Mouse (Mus musculus): ENCODE measurements at regions not wholly inside any gene's neighbourhood (a gene's known extent, or its start where the extent isn't known, plus 50 kb on each side); places are given as distances from the start of the nearest gene placed in this dataset.

DNA sequence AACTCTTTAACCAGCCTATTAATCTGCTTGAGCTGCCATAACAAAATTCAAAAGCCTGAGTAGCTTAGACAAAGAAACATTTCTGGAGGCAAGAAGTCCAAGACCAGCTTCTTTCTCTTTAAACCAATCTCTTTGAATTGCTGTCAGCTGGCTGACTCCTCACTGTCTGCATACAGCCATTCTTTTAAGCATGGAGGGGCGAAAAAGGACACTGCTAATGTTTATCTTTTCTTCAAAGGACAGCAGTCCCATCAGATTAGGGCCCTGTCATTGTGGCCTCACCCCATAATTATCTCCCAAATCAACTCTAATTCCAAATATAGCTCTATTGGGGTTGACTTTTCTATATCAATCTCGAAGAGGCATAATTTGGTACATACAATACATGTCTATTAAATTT is 813.1 kb upstream of the Lcorl start:
- no peak for ATAC-seq (ENCODE audit: insufficient number of reproducible peaks, insufficient read depth, low FRiP score, low read depth)
- H3K27ac ChIP-seq (replicated peaks in 1 of 2; ENCODE audit: control insufficient read depth in 1 of 2, insufficient read depth in 1 of 2, low read depth in 2 of 2, low read length in 2 of 2), result no peak overlapping the region
- H3K4me3 ChIP-seq (ENCODE audit: control insufficient read depth in 1 of 2, insufficient read depth in 1 of 2, low read depth in 1 of 2, low read length in 2 of 2), result no peak overlapping the region
- no peaks in the 10 kb centered on the region for H3K36me3 ChIP-seq (ENCODE audit: control insufficient read depth, insufficient read depth, low read length)
- H3K9ac ChIP-seq (ENCODE audit: low read length), result no peak overlapping the region
- no peaks in the 10 kb centered on the region for H3K27me3 ChIP-seq (ENCODE audit: control insufficient read depth, insufficient read depth, low read length)
- 65% methylated on average over 2 of the region's 2 CpGs for WGBS
- H3K9me3 ChIP-seq (ENCODE audit: control insufficient read depth, low read length), result no peaks in the 10 kb centered on the region
- no peak overlapping the region for H3K4me2 ChIP-seq (ENCODE audit: low read length)
- H3K4me1 ChIP-seq (ENCODE audit: control insufficient read depth in 2 of 2, insufficient read depth in 2 of 2, low read length in 2 of 2), result no peaks in the 10 kb centered on the region

GRCm38 (mm10) chr5:46666250-46666649 is 808.8 kb upstream of the Lcorl start:
- H3K27ac ChIP-seq (replicated peaks in 1 of 2; ENCODE audit: control insufficient read depth in 1 of 2, insufficient read depth in 1 of 2, low read depth in 2 of 2, low read length in 2 of 2), result no peak overlapping the region
- WGBS, result 12% methylated on average over 3 of the region's 3 CpGs
- no peak for ATAC-seq (ENCODE audit: insufficient number of reproducible peaks, insufficient read depth, low FRiP score, low read depth)
- no peaks in the 10 kb centered on the region for H3K9me3 ChIP-seq (ENCODE audit: control insufficient read depth, low read length)
- no peak overlapping the region for H3K9ac ChIP-seq (ENCODE audit: low read length)
- no peaks in the 10 kb centered on the region for H3K36me3 ChIP-seq (ENCODE audit: control insufficient read depth, insufficient read depth, low read length)
- no peak overlapping the region for H3K4me3 ChIP-seq (ENCODE audit: control insufficient read depth in 1 of 2, insufficient read depth in 1 of 2, low read depth in 1 of 2, low read length in 2 of 2)
- no peaks in the 10 kb centered on the region for H3K27me3 ChIP-seq (ENCODE audit: control insufficient read depth, insufficient read depth, low read length)
- H3K4me1 ChIP-seq (ENCODE audit: control insufficient read depth in 2 of 2, insufficient read depth in 2 of 2, low read length in 2 of 2), result no peaks in the 10 kb centered on the region
- H3K4me2 ChIP-seq (ENCODE audit: low read length), result no peak overlapping the region

GRCm38 (mm10) chr5:46657065-46657464 is 799.6 kb upstream of the Lcorl start:
- Histone ChIP-seq H3K4me1 (ENCODE audit: control insufficient read depth in 2 of 2, insufficient read depth in 2 of 2, low read length in 2 of 2) (no peaks in the 10 kb centered on the region), H3K4me2 (ENCODE audit: low read length) (no peak overlapping the region), H3K9ac (ENCODE audit: low read length) (no peak overlapping the region), H3K9me3 (ENCODE audit: control insufficient read depth, low read length) (no peaks in the 10 kb centered on the region), H3K4me3 (ENCODE audit: control insufficient read depth in 1 of 2, insufficient read depth in 1 of 2, low read depth in 1 of 2, low read length in 2 of 2) (no peak overlapping the region), H3K27ac (replicated peaks in 1 of 2; ENCODE audit: control insufficient read depth in 1 of 2, insufficient read depth in 1 of 2, low read depth in 2 of 2, low read length in 2 of 2) (no peak overlapping the region), H3K36me3 (ENCODE audit: control insufficient read depth, insufficient read depth, low read length) (no peaks in the 10 kb centered on the region), H3K27me3 (ENCODE audit: control insufficient read depth, insufficient read depth, low read length) (no peaks in the 10 kb centered on the region)
- ATAC-seq (ENCODE audit: insufficient number of reproducible peaks, insufficient read depth, low FRiP score, low read depth), result no peak

DNA sequence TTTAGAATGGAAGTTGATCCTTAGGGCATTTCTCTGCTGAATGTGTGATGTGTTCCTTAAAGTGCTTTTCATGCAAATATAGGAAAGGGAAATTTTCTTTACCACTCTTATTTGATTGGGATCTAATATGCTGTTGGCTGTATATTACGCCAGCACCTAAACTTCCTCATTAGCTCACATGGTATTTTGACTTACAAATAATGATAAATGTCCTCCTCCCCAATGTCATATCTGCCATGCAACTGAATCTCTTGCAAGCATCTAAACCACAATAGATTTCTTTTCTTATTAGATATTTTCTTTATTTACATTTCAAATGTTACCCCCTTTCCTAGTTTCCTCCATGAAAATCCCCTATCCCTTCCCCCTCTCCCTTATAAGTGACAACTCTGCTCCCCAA is 796.8 kb upstream of the Lcorl start:
- WGBS, result 97% methylated on average over 1 of the region's 1 CpGs

DNA sequence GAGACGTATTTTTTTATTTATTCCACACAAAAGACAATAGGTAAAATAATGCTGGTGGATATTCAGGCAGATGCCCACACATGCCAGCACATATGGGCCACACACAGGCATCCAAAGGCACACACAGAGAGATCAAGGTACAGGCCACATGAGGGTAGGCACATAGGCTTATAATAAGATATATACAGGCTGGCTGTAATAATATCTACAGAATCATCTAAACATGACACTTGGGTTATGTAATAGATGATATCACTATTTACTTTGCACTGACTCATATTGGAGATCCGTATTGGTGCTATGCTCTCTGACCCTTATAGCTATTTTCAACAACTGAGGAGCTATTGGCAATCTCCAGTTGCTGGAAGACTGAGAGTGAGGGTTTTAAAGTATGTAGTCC is 785.6 kb upstream of the Lcorl start:
- no peak overlapping the region for H3K4me3 ChIP-seq (ENCODE audit: control insufficient read depth in 1 of 2, insufficient read depth in 1 of 2, low read depth in 1 of 2, low read length in 2 of 2)
- no peak overlapping the region for H3K27ac ChIP-seq (replicated peaks in 1 of 2; ENCODE audit: control insufficient read depth in 1 of 2, insufficient read depth in 1 of 2, low read depth in 2 of 2, low read length in 2 of 2)
- no peaks in the 10 kb centered on the region for H3K36me3 ChIP-seq (ENCODE audit: control insufficient read depth, insufficient read depth, low read length)
- no peak overlapping the region for H3K4me2 ChIP-seq (ENCODE audit: low read length)
- ATAC-seq (ENCODE audit: insufficient number of reproducible peaks, insufficient read depth, low FRiP score, low read depth), result no peak
- H3K4me1 ChIP-seq (ENCODE audit: control insufficient read depth in 2 of 2, insufficient read depth in 2 of 2, low read length in 2 of 2), result no peaks in the 10 kb centered on the region
- H3K9me3 ChIP-seq (ENCODE audit: control insufficient read depth, low read length), result no peaks in the 10 kb centered on the region
- 59% methylated on average over 2 of the region's 2 CpGs for WGBS
- no peaks in the 10 kb centered on the region for H3K27me3 ChIP-seq (ENCODE audit: control insufficient read depth, insufficient read depth, low read length)
- no peak overlapping the region for H3K9ac ChIP-seq (ENCODE audit: low read length)

More for the DNA sequence above, 796.8 kb upstream of the Lcorl start:
- Histone ChIP-seq H3K27ac (replicated peaks in 1 of 2; ENCODE audit: control insufficient read depth in 1 of 2, insufficient read depth in 1 of 2, low read depth in 2 of 2, low read length in 2 of 2) (no peak overlapping the region), H3K4me3 (ENCODE audit: control insufficient read depth in 1 of 2, insufficient read depth in 1 of 2, low read depth in 1 of 2, low read length in 2 of 2) (no peak overlapping the region), H3K4me1 (ENCODE audit: control insufficient read depth in 2 of 2, insufficient read depth in 2 of 2, low read length in 2 of 2) (no peaks in the 10 kb centered on the region), H3K36me3 (ENCODE audit: control insufficient read depth, insufficient read depth, low read length) (no peaks in the 10 kb centered on the region), H3K9ac (ENCODE audit: low read length) (no peak overlapping the region), H3K27me3 (ENCODE audit: control insufficient read depth, insufficient read depth, low read length) (no peaks in the 10 kb centered on the region), H3K4me2 (ENCODE audit: low read length) (no peak overlapping the region), H3K9me3 (ENCODE audit: control insufficient read depth, low read length) (no peaks in the 10 kb centered on the region)
- no peak for ATAC-seq (ENCODE audit: insufficient number of reproducible peaks, insufficient read depth, low FRiP score, low read depth)

DNA sequence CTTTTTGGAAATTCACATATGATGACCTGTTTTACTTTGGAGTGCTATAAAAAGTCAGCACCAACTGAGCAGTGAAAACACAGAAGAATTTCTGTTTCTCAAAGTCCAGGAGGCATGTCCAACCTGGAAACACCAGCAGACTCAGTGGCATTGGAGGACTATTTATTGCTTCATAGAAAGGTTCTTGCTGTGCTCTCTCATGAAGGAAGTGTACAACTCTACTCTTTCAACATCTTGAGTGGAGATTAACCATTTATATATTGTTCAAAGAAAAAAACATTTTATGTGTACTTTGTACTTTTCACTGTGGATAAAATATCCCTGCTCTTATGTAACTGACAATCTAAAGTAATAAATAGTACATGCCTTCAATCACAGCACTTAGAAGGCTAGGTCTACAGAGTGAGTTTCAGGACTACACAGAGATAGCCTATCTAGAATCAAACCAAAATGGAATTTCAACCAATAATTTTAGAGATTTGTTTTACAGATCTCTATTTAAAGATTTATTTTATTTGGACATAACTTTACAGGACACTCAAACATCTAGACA is 777.8 kb upstream of the Lcorl start:
- Histone ChIP-seq H3K4me2 (ENCODE audit: low read length) (no peak overlapping the region), H3K9ac (ENCODE audit: low read length) (no peak overlapping the region), H3K36me3 (ENCODE audit: control insufficient read depth, insufficient read depth, low read length) (no peaks in the 10 kb centered on the region), H3K9me3 (ENCODE audit: control insufficient read depth, low read length) (no peaks in the 10 kb centered on the region), H3K27me3 (ENCODE audit: control insufficient read depth, insufficient read depth, low read length) (no peaks in the 10 kb centered on the region), H3K4me1 (ENCODE audit: control insufficient read depth in 2 of 2, insufficient read depth in 2 of 2, low read length in 2 of 2) (no peaks in the 10 kb centered on the region), H3K27ac (replicated peaks in 1 of 2; ENCODE audit: control insufficient read depth in 1 of 2, insufficient read depth in 1 of 2, low read depth in 2 of 2, low read length in 2 of 2) (no peak overlapping the region), H3K4me3 (ENCODE audit: control insufficient read depth in 1 of 2, insufficient read depth in 1 of 2, low read depth in 1 of 2, low read length in 2 of 2) (no peak overlapping the region)
- ATAC-seq (ENCODE audit: insufficient number of reproducible peaks, insufficient read depth, low FRiP score, low read depth), result no peak

Measured in heart, embryonic 14.5 days (tissue).